In the genomic region with DNA sequence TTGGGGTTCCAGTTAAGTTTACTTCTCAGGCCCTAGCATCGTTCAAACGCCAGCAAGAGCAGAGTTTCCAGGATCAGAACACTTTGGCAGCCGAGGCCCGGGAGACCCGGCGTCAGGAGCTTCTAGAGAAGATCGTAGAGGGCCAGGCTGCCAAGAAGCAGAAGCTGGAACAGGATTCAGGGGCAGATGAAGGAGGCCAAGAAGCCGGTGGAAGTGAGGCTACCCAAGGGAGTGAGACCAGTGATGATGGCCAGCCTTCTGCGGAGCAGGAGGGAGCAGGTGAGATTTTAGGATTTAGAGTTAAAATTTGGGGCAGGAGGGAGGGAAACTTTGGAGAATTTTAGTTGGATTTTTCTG, we compare ENCODE assay signal across 8 mouse cellular contexts. TPM values are rescaled to one million over a fixed set of nuclear protein-coding genes. Genes with fewer than 3 reads are reported as not detected.
DNase-seq lines count a peak whose midpoint lies in the region; ATAC-seq and TF ChIP-seq lines count a peak whose summit lies in the region.
"Not testable (repeated sequence)": the region's sequence is repeated elsewhere in the genome, so short reads cannot be mapped to it uniquely, and the experiment has no call there.

No protein-coding gene starts in this region.

- not testable (repeated sequence) for TF ChIP-seq CTCF in ES-Bruce4 (IDR thresholded peaks at IDR 0.05; ENCODE audit: low read depth, low read length); heart, postnatal 0 days (IDR thresholded peaks at IDR 0.05; ENCODE audit: low read depth)

- WGBS in forebrain, embryonic 15.5 days, result 3% methylated on average over 9 of the region's 9 CpGs
- 5% methylated on average over 9 of the region's 9 CpGs for whole genome bisulfite sequencing in heart, postnatal 0 days
- 5% methylated on average over 9 of the region's 9 CpGs for WGBS in kidney, embryonic 14.5 days
- 6% methylated on average over 9 of the region's 9 CpGs for WGBS in liver, embryonic 12.5 days (ENCODE audit: insufficient replicate concordance)
- WGBS in midbrain, embryonic 11.5 days, result 11% methylated on average over 9 of the region's 9 CpGs

- H3K27ac ChIP-seq in ES-Bruce4 (ENCODE audit: insufficient read depth, low read length); liver, embryonic 12.5 days: not testable (repeated sequence)
- peak overlapping the region; percentile 93 for H3K27ac ChIP-seq in forebrain, embryonic 15.5 days (replicated peaks)
- H3K27ac ChIP-seq in heart, postnatal 0 days (ENCODE audit: low read depth), result peak overlapping the region; percentile 91
- H3K27ac ChIP-seq in kidney, embryonic 14.5 days (ENCODE audit: low read depth, low read length), result peak overlapping the region; percentile 94
- H3K27ac ChIP-seq in midbrain, embryonic 11.5 days (ENCODE audit: low read depth, low read length), result peak overlapping the region; percentile 85; the same call in 1 of the 2 replicates

- not testable (repeated sequence) for TF ChIP-seq POLR2A in ES-Bruce4 (IDR thresholded peaks at IDR 0.05; ENCODE audit: insufficient read depth, low read length)

- not testable (repeated sequence) for H3K27me3 ChIP-seq in ES-Bruce4 (ENCODE audit: control insufficient read depth, insufficient read depth, low read length, poor library complexity, severe bottlenecking); forebrain, embryonic 15.5 days; heart, postnatal 0 days (ENCODE audit: control insufficient read depth, insufficient read depth, low read length); kidney, embryonic 14.5 days (ENCODE audit: control insufficient read depth, insufficient read depth, low read length); liver, embryonic 12.5 days (replicated peaks); midbrain, embryonic 11.5 days (ENCODE audit: control insufficient read depth, insufficient read depth, low read length)

- not testable (repeated sequence) for ATAC-seq in forebrain, embryonic 15.5 days (replicated peaks); heart, postnatal 0 days (ENCODE audit: insufficient read depth, low read depth); kidney, embryonic 14.5 days (ENCODE audit: low FRiP score, low TSS enrichment); liver, embryonic 12.5 days; midbrain, embryonic 11.5 days (ENCODE audit: low FRiP score)

- H3K4me2 ChIP-seq in forebrain, embryonic 15.5 days (replicated peaks), result peak overlapping the region; percentile 85
- H3K4me2 ChIP-seq in heart, postnatal 0 days (ENCODE audit: low read depth, low read length), result peak overlapping the region; percentile 97
- peak overlapping the region; percentile 81 for H3K4me2 ChIP-seq in kidney, embryonic 14.5 days (replicated peaks; ENCODE audit: low read depth, low read length)
- peak overlapping the region; percentile 96 for H3K4me2 ChIP-seq in liver, embryonic 12.5 days
- peak overlapping the region; percentile 94 for H3K4me2 ChIP-seq in midbrain, embryonic 11.5 days

- not testable (repeated sequence) for H3K9me3 ChIP-seq in ES-Bruce4 (replicated peaks; ENCODE audit: control insufficient read depth, insufficient read depth, low read length, poor library complexity, severe bottlenecking); forebrain, embryonic 15.5 days; heart, postnatal 0 days (replicated peaks; ENCODE audit: control insufficient read depth, low read length); kidney, embryonic 14.5 days (ENCODE audit: control insufficient read depth, low read length); liver, embryonic 12.5 days (replicated peaks); midbrain, embryonic 11.5 days (ENCODE audit: control insufficient read depth, low read length)

- H3K36me3 ChIP-seq in ES-Bruce4 (ENCODE audit: control insufficient read depth, insufficient read depth, low read length, poor library complexity, severe bottlenecking), result peaks cover 15% of the 10 kb centered on the region
- H3K36me3 ChIP-seq in forebrain, embryonic 15.5 days, result peaks cover 42% of the 10 kb centered on the region
- peaks cover 38% of the 10 kb centered on the region for H3K36me3 ChIP-seq in heart, postnatal 0 days (replicated peaks; ENCODE audit: control insufficient read depth, insufficient read depth, low read length)
- H3K36me3 ChIP-seq in kidney, embryonic 14.5 days (ENCODE audit: control insufficient read depth, insufficient read depth, low read length), result peaks cover 40% of the 10 kb centered on the region
- H3K36me3 ChIP-seq in liver, embryonic 12.5 days, result peaks cover 38% of the 10 kb centered on the region
- not testable (repeated sequence) for H3K36me3 ChIP-seq in midbrain, embryonic 11.5 days (ENCODE audit: control insufficient read depth, insufficient read depth, low read length)

- peak overlapping the region; percentile 55 for H3K9ac ChIP-seq in ES-Bruce4 (ENCODE audit: low read depth, poor library complexity, severe bottlenecking)
- peak overlapping the region; percentile 92 for H3K9ac ChIP-seq in forebrain, embryonic 15.5 days (replicated peaks)
- peak overlapping the region; percentile 75 for H3K9ac ChIP-seq in heart, postnatal 0 days (replicated peaks; ENCODE audit: low read depth, low read length)
- peak overlapping the region; percentile 89 for H3K9ac ChIP-seq in kidney, embryonic 14.5 days (ENCODE audit: low read depth, low read length)
- H3K9ac ChIP-seq in liver, embryonic 12.5 days, result peak overlapping the region; percentile 82
- H3K9ac ChIP-seq in midbrain, embryonic 11.5 days (ENCODE audit: low read length), result peak overlapping the region; percentile 83

- peak; percentile 38 to 41 for DNase-seq in cerebellum, postnatal 14 days
- DNase-seq in heart, postnatal 0 days (ENCODE audit: low spot score); midbrain, embryonic 11.5 days (ENCODE audit: low spot score, missing footprints): not testable (repeated sequence)
- DNase-seq in right cerebral cortex, postnatal 25 days, result peak; percentile 17

- not testable (repeated sequence) for TF ChIP-seq EP300 in ES-Bruce4 (IDR thresholded peaks at IDR 0.05; ENCODE audit: insufficient read depth, low read depth, low read length); heart, postnatal 0 days (IDR thresholded peaks at IDR 0.05; ENCODE audit: low read depth)

- H3K4me1 ChIP-seq in ES-Bruce4 (ENCODE audit: control insufficient read depth, insufficient read depth, low read length), result not testable (repeated sequence)
- H3K4me1 ChIP-seq in forebrain, embryonic 15.5 days, result peaks cover 33% of the 10 kb centered on the region
- H3K4me1 ChIP-seq in heart, postnatal 0 days (ENCODE audit: control insufficient read depth, insufficient read depth), result peaks cover 14% of the 10 kb centered on the region
- H3K4me1 ChIP-seq in kidney, embryonic 14.5 days (ENCODE audit: control insufficient read depth, insufficient read depth, low read length), result peaks cover 15% of the 10 kb centered on the region
- H3K4me1 ChIP-seq in liver, embryonic 12.5 days, result peaks cover 39% of the 10 kb centered on the region
- H3K4me1 ChIP-seq in midbrain, embryonic 11.5 days (ENCODE audit: control insufficient read depth, insufficient read depth, low read length), result peaks cover 14% of the 10 kb centered on the region

- peak overlapping the region; percentile 76 for H3K4me3 ChIP-seq in ES-Bruce4 (ENCODE audit: low read depth, low read length)
- peak overlapping the region; percentile 80 for H3K4me3 ChIP-seq in forebrain, embryonic 15.5 days
- peak overlapping the region; percentile 76 for H3K4me3 ChIP-seq in heart, postnatal 0 days (ENCODE audit: low read depth, low read length)
- H3K4me3 ChIP-seq in kidney, embryonic 14.5 days (ENCODE audit: low read length), result peak overlapping the region; percentile 79
- peak overlapping the region; percentile 71 for H3K4me3 ChIP-seq in liver, embryonic 12.5 days
- H3K4me3 ChIP-seq in midbrain, embryonic 11.5 days (ENCODE audit: low read depth, low read length), result peak overlapping the region; percentile 72

RNA-seq across cellular contexts. Expression of a gene that starts 1.6 kb away (rescaled TPM):
- polyA plus RNA-seq in ES-Bruce4 (2011; ENCODE audit: insufficient read depth, insufficient read length, low read depth, missing spikeins), result 44.6 and 48.3 TPM in 2 replicates
- polyA plus RNA-seq in forebrain, embryonic 15.5 days (2015; fragmentation: Nextera tagmentation; extraction: Ambion mirVana), result 54.8 and 66.7 TPM in 2 replicates
- 33.7 and 48.4 TPM in 2 replicates for total RNA-seq in heart, postnatal 0 days (2014; rRNA removed; ENCODE audit: low replicate concordance)
- polyA plus RNA-seq in heart, postnatal 0 days (2015; fragmentation: Nextera tagmentation; extraction: Ambion mirVana), result 19.6 and 20.3 TPM in 2 replicates
- polyA plus RNA-seq in kidney, embryonic 14.5 days (2014; fragmentation: Nextera tagmentation; extraction: Ambion mirVana), result 32.0 and 45.0 TPM in 2 replicates
- 24.9 and 27.5 TPM in 2 replicates for polyA plus RNA-seq in liver, embryonic 12.5 days (2016; fragmentation: Nextera tagmentation; extraction: Ambion mirVana)
- polyA plus RNA-seq in midbrain, embryonic 11.5 days (2014; fragmentation: Nextera tagmentation; extraction: Ambion mirVana), result 21.7 and 23.8 TPM in 2 replicates

RNA-seq across cellular contexts. Expression of a gene that starts 2.3 kb away (rescaled TPM):
- 60.6 and 64.6 TPM in 2 replicates for polyA plus RNA-seq in ES-Bruce4 (2011; ENCODE audit: insufficient read depth, insufficient read length, low read depth, missing spikeins)
- polyA plus RNA-seq in forebrain, embryonic 15.5 days (2015; fragmentation: Nextera tagmentation; extraction: Ambion mirVana), result 247 and 254 TPM in 2 replicates
- total RNA-seq in heart, postnatal 0 days (2014; rRNA removed; ENCODE audit: low replicate concordance), result 289 and 303 TPM in 2 replicates
- polyA plus RNA-seq in heart, postnatal 0 days (2015; fragmentation: Nextera tagmentation; extraction: Ambion mirVana), result 170 and 183 TPM in 2 replicates
- 287 and 317 TPM in 2 replicates for polyA plus RNA-seq in kidney, embryonic 14.5 days (2014; fragmentation: Nextera tagmentation; extraction: Ambion mirVana)
- 59.0 and 60.3 TPM in 2 replicates for polyA plus RNA-seq in liver, embryonic 12.5 days (2016; fragmentation: Nextera tagmentation; extraction: Ambion mirVana)
- polyA plus RNA-seq in midbrain, embryonic 11.5 days (2014; fragmentation: Nextera tagmentation; extraction: Ambion mirVana), result 199 and 222 TPM in 2 replicates

RNA-seq across cellular contexts. Expression of a gene that starts 8.9 kb away (rescaled TPM):
- polyA plus RNA-seq in ES-Bruce4 (2011; ENCODE audit: insufficient read depth, insufficient read length, low read depth, missing spikeins), result 1,660 and 1,729 TPM in 2 replicates
- polyA plus RNA-seq in forebrain, embryonic 15.5 days (2015; fragmentation: Nextera tagmentation; extraction: Ambion mirVana), result 995 and 1,054 TPM in 2 replicates
- total RNA-seq in heart, postnatal 0 days (2014; rRNA removed; ENCODE audit: low replicate concordance), result 785 and 888 TPM in 2 replicates
- polyA plus RNA-seq in heart, postnatal 0 days (2015; fragmentation: Nextera tagmentation; extraction: Ambion mirVana), result 816 and 864 TPM in 2 replicates
- 1,617 and 1,895 TPM in 2 replicates for polyA plus RNA-seq in kidney, embryonic 14.5 days (2014; fragmentation: Nextera tagmentation; extraction: Ambion mirVana)
- polyA plus RNA-seq in liver, embryonic 12.5 days (2016; fragmentation: Nextera tagmentation; extraction: Ambion mirVana), result 1,310 and 1,334 TPM in 2 replicates
- polyA plus RNA-seq in midbrain, embryonic 11.5 days (2014; fragmentation: Nextera tagmentation; extraction: Ambion mirVana), result 1,245 and 1,271 TPM in 2 replicates

RNA-seq across cellular contexts. Expression of a gene that starts 17.6 kb away (rescaled TPM):
- polyA plus RNA-seq in ES-Bruce4 (2011; ENCODE audit: insufficient read depth, insufficient read length, low read depth, missing spikeins), result 15.9 and 16.4 TPM in 2 replicates
- 2.6 and 3.1 TPM in 2 replicates for polyA plus RNA-seq in forebrain, embryonic 15.5 days (2015; fragmentation: Nextera tagmentation; extraction: Ambion mirVana)
- total RNA-seq in heart, postnatal 0 days (2014; rRNA removed; ENCODE audit: low replicate concordance), result 0.31 and 0.99 TPM in 2 replicates
- 2.3 and 3.2 TPM in 2 replicates for polyA plus RNA-seq in heart, postnatal 0 days (2015; fragmentation: Nextera tagmentation; extraction: Ambion mirVana)
- 18.0 and 19.9 TPM in 2 replicates for polyA plus RNA-seq in kidney, embryonic 14.5 days (2014; fragmentation: Nextera tagmentation; extraction: Ambion mirVana)
- polyA plus RNA-seq in liver, embryonic 12.5 days (2016; fragmentation: Nextera tagmentation; extraction: Ambion mirVana), result 6.9 and 8.1 TPM in 2 replicates
- 2.4 and 2.5 TPM in 2 replicates for polyA plus RNA-seq in midbrain, embryonic 11.5 days (2014; fragmentation: Nextera tagmentation; extraction: Ambion mirVana)

RNA-seq across cellular contexts. Expression of a gene that starts 25.3 kb away (rescaled TPM):
- polyA plus RNA-seq in ES-Bruce4 (2011; ENCODE audit: insufficient read depth, insufficient read length, low read depth, missing spikeins), result not detected in 2 replicates
- 0.27 and 0.33 TPM in 2 replicates for polyA plus RNA-seq in forebrain, embryonic 15.5 days (2015; fragmentation: Nextera tagmentation; extraction: Ambion mirVana)
- 0.81 and 5.5 TPM in 2 replicates for total RNA-seq in heart, postnatal 0 days (2014; rRNA removed; ENCODE audit: low replicate concordance)
- polyA plus RNA-seq in heart, postnatal 0 days (2015; fragmentation: Nextera tagmentation; extraction: Ambion mirVana), result 0.72 and 0.73 TPM in 2 replicates
- 0.19 and 0.87 TPM in 2 replicates for polyA plus RNA-seq in kidney, embryonic 14.5 days (2014; fragmentation: Nextera tagmentation; extraction: Ambion mirVana)
- 0.91 and 0.94 TPM in 2 replicates for polyA plus RNA-seq in liver, embryonic 12.5 days (2016; fragmentation: Nextera tagmentation; extraction: Ambion mirVana)
- 0.14 and 0.19 TPM in 2 replicates for polyA plus RNA-seq in midbrain, embryonic 11.5 days (2014; fragmentation: Nextera tagmentation; extraction: Ambion mirVana)
